Mouse (Mus musculus) embryonic fibroblast, embryonic 13.5 days (primary cell): ENCODE data around the gene Smad6. TPM values are rescaled to one million over a fixed set of nuclear protein-coding genes. Genes with fewer than 3 reads are reported as not detected.

Source experiments
- H3K27ac ChIP-seq: 2 replicates; pipeline ENCODE4 v1.5.1; 2012; ENCODE audit warnings: low read length, control low read depth, inconsistent platforms; ENCODE audit not compliant: insufficient read depth
- H3K4me1 ChIP-seq: 2 replicates; pipeline ENCODE4 v1.6.1; 2011; ENCODE audit warnings: low read length; ENCODE audit not compliant: control insufficient read depth, insufficient read depth
- H3K4me3 ChIP-seq: 2 replicates; pipeline ENCODE4 v1.5.1; 2011; ENCODE audit warnings: mild to moderate bottlenecking, control low read depth, low read length; ENCODE audit not compliant: insufficient read depth
- CTCF ChIP-seq: IDR thresholded peaks from 2 replicates; pipeline ENCODE4 v1.5.1; 2011; ENCODE audit warnings: mild to moderate bottlenecking, control low read depth, low read length, moderate library complexity, borderline replicate concordance; ENCODE audit not compliant: insufficient read depth
- POLR2A ChIP-seq: IDR thresholded peaks from 2 replicates; pipeline ENCODE4 v1.6.1; 2011; ENCODE audit warnings: low read depth, mild to moderate bottlenecking, control low read depth, low read length, moderate library complexity
- polyA plus RNA-seq: library from polyadenylated mRNA; stranded (reverse); fragments of >200 nt; gene quantifications from 2 replicates; pipeline ENCODE4 v1.2.4, GENCODE M21; 2011; ENCODE audit warnings: low read depth; ENCODE audit not compliant: missing spikeins, insufficient read length

The Smad6 gene
- polyA plus RNA-seq, 1 experiment = 8.3 TPM

- no peak overlapping the region for H3K4me3 ChIP-seq
- no peaks in the 10 kb centered on the region for H3K4me1 ChIP-seq
- no peak overlapping the region for H3K27ac ChIP-seq
- TF ChIP-seq POLR2A (no peak), CTCF (peak; percentile 43; the same call in 1 of the 2 replicates)
Measured at GRCm38 (mm10) chr9:64024976-64025375, 3.1 kb upstream of the Smad6 start.

GRCm38 (mm10) chr9:64022562-64023366, 905 bp upstream of the Smad6 start:
- Histone ChIP-seq H3K4me3 (peak overlapping the region; percentile 59), H3K4me1 (no peaks in the 10 kb centered on the region), H3K27ac (peak overlapping the region; percentile 83)
- TF ChIP-seq CTCF = no peak
- peak; percentile 69 for TF ChIP-seq POLR2A

GRCm38 (mm10) chr9:64021319-64021850, 474 bp downstream of the Smad6 start:
- Histone ChIP-seq H3K4me1 (no peaks in the 10 kb centered on the region), H3K4me3 (peak overlapping the region; percentile 58), H3K27ac (peak overlapping the region; percentile 76)
- TF ChIP-seq CTCF (no peak), POLR2A (no peak)

- no peak for TF ChIP-seq POLR2A
- TF ChIP-seq CTCF = no peak
- peak overlapping the region; percentile 58 for H3K4me3 ChIP-seq
- H3K4me1 ChIP-seq = no peaks in the 10 kb centered on the region
Measured at GRCm38 (mm10) chr9:64020606-64021318, 1.1 kb downstream of the Smad6 start.

GRCm38 (mm10) chr9:64020171-64020605, 1.7 kb downstream of the Smad6 start:
- TF ChIP-seq POLR2A (no peak), CTCF (no peak)
- Histone ChIP-seq H3K4me1 (no peaks in the 10 kb centered on the region), H3K27ac (0 out of 2 replicates have a peak overlapping the region, but pooled peaks have one; percentile 12), H3K4me3 (peak overlapping the region; percentile 58)

More at GRCm38 (mm10) chr9:64020606-64021318, 1.1 kb downstream of the Smad6 start:
- peak overlapping the region; percentile 76 for H3K27ac ChIP-seq

DNA sequence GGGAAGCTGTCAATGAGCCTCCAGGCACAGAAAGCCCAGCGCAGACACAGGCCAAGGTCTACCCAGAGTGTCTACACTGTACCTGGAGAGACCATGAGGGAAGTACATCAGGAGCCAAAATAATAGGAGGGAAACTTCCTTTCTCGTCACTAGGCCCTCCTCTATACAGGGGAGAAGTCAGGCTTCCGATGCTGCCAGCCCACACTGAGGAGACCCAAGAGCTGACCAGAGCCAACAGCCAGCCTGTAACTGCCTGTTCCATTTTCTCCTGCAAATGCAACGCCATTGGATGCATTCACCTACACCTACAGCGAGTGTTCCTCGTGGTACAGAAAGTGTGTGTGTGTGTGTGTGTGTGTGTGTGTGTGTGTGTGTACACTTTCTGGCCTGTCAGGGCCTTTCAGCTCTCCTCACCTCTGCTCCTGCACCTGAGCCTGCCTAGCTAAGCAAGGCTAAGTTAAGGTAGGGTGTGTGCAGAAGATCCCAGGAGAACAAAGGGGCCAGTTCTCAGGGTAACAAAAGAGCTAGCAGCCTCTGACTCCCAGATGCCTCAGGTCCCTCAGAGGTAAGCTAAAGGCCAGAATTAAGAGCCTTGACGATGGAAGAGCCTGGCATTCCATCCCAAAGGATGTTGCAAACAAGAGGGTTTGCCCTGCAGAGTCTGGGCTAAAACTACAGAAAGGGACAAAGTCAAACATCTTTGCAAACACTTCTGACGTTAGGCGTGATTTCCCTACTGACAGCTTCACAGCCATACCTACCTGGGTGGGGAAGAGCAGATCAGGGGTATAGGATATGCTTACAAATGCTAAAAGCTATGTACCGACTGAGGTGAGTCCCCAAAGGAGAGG, 2.6 kb downstream of the Smad6 start:
- Histone ChIP-seq H3K4me1 (no peaks in the 10 kb centered on the region), H3K27ac (peak overlapping the region; percentile 24), H3K4me3 (peak overlapping the region; percentile 58)
- TF ChIP-seq CTCF (no peak), POLR2A (no peak)

GRCm38 (mm10) chr9:64017861-64018793, 3.7 kb downstream of the Smad6 start:
- Histone ChIP-seq H3K4me3 (peak overlapping the region; percentile 58), H3K4me1 (no peaks in the 10 kb centered on the region), H3K27ac (peak overlapping the region; percentile 32)
- TF ChIP-seq CTCF (no peak), POLR2A (peak; percentile 68)

DNA sequence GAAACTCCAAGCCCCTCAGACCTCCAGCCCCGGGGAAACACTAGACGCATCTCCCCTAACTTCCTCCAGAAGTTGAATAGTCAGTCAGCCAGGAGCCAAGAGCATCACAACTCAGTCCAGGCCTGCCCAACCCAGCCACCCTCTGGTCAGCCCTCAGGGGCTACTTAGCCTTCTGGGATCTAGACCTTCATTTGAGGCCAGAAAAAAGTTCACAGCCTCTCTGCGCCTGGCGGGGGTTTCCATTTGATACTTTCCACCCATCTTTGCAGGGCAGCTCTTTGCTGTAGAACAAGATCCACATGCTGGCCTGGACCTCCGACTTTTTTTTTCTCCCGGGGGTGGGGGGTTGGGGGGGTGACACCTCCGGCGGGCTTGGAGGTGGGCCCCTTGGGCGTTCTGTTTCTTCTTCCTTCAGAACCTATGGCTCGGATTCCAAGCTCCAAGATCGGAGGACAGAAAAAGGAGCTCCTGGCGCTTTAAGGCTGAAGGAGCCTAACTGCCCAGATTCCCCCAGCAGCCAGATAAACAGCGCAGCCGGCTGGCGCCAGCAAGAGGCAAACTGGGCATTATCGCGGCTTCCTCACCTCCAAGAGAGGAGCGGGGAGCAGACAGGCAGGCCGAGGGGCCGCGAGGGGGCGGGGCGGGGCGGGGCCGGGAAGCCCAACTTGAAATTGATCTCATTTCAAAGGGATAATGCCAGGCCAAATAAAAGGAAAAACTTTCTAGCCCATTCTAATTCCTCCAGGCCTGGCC, 5.0 kb downstream of the Smad6 start:
- peak overlapping the region; percentile 58 for H3K4me3 ChIP-seq
- H3K4me1 ChIP-seq = no peaks in the 10 kb centered on the region
- TF ChIP-seq CTCF = no peak
- no peak for TF ChIP-seq POLR2A
- H3K27ac ChIP-seq = peak overlapping the region; percentile 4; the same call in 1 of the 2 replicates
